Mouse (Mus musculus): Measurements from ENCODE around the gene Gm42420. TPM values are rescaled to one million over a fixed set of nuclear protein-coding genes. Genes with fewer than 3 reads are reported as not detected.

Gene Gm42420
- polyA plus RNA-seq, 1 experiment from 2014 or later, result 0.74 TPM

GRCm38 (mm10) chr6:39581087-39581784 lies 4.3 kb upstream of the Gm42420 start:
- Histone ChIP-seq H3K4me1 (no peaks in the 10 kb centered on the region), H3K36me3 (replicated peaks) (peaks cover 54% of the 10 kb centered on the region), H3K27me3 (ENCODE audit: poor library complexity, severe bottlenecking) (no peaks in the 10 kb centered on the region), H3K27ac (peak overlapping the region; percentile 20; the same call in 1 of the 2 replicates), H3K4me3 (no peak overlapping the region), H3K9me3 (no peaks in the 10 kb centered on the region)
- 83% methylated on average over 7 of the region's 7 CpGs for WGBS
- no peak for DNase-seq (ENCODE audit: extremely low spot score, low spot score)

GRCm38 (mm10) chr6:39591481-39591880 lies 5.9 kb downstream of the Gm42420 start:
- H3K36me3 ChIP-seq (replicated peaks), result peaks cover 34% of the 10 kb centered on the region
- no peaks in the 10 kb centered on the region for H3K27me3 ChIP-seq (ENCODE audit: poor library complexity, severe bottlenecking)
- WGBS, result 94% methylated on average over 4 of the region's 4 CpGs
- H3K4me3 ChIP-seq, result no peak overlapping the region
- no peak overlapping the region for H3K27ac ChIP-seq
- no peaks in the 10 kb centered on the region for H3K9me3 ChIP-seq
- H3K4me1 ChIP-seq, result peaks cover 13% of the 10 kb centered on the region
- DNase-seq (ENCODE audit: extremely low spot score, low spot score), result no peak

- peak within 1 kb of the TSS; percentile 95 for H3K27ac ChIP-seq
- peak; percentile 97 for DNase-seq (ENCODE audit: extremely low spot score, low spot score)
- under 1% methylated on average over 56 of the region's 56 CpGs for WGBS
Measured at GRCm38 (mm10) chr6:39592401-39593214, 7.1 kb downstream of the Gm42420 start, which contains the start of gene Ndufb2. Ndufb2 (plus strand) TSS chr6:39592574.

GRCm38 (mm10) chr6:39600851-39601250 lies 15.3 kb downstream of the Gm42420 start:
- peaks cover 64% of the 10 kb centered on the region for H3K36me3 ChIP-seq (replicated peaks)
- H3K9me3 ChIP-seq, result no peaks in the 10 kb centered on the region
- 96% methylated on average over 3 of the region's 3 CpGs for WGBS
- H3K27ac ChIP-seq, result no peak overlapping the region
- no peaks in the 10 kb centered on the region for H3K27me3 ChIP-seq (ENCODE audit: poor library complexity, severe bottlenecking)
- no peak for DNase-seq (ENCODE audit: extremely low spot score, low spot score)
- no peaks in the 10 kb centered on the region for H3K4me1 ChIP-seq
- H3K4me3 ChIP-seq, result no peak overlapping the region

More at GRCm38 (mm10) chr6:39592401-39593214, 7.1 kb downstream of the Gm42420 start, which contains the start of gene Ndufb2:
- no peaks in the 10 kb centered on the region for H3K27me3 ChIP-seq (ENCODE audit: poor library complexity, severe bottlenecking)
- no peaks in the 10 kb centered on the region for H3K9me3 ChIP-seq
- H3K4me1 ChIP-seq, result peaks cover 13% of the 10 kb centered on the region
- peak within 1 kb of the TSS; percentile 83 for H3K4me3 ChIP-seq
- peaks cover 35% of the 10 kb centered on the region for H3K36me3 ChIP-seq (replicated peaks)

GRCm38 (mm10) chr6:39601828-39602227 lies 16.3 kb downstream of the Gm42420 start:
- no peak overlapping the region for H3K4me3 ChIP-seq

GRCm38 (mm10) chr6:39604565-39604964 lies 19.0 kb downstream of the Gm42420 start:
- Histone ChIP-seq H3K4me1 (no peaks in the 10 kb centered on the region), H3K36me3 (replicated peaks) (peaks cover 36% of the 10 kb centered on the region), H3K27ac (no peak overlapping the region), H3K9me3 (no peaks in the 10 kb centered on the region), H3K27me3 (ENCODE audit: poor library complexity, severe bottlenecking) (no peaks in the 10 kb centered on the region), H3K4me3 (no peak overlapping the region)
- 88% methylated on average over 5 of the region's 5 CpGs for WGBS
- DNase-seq (ENCODE audit: extremely low spot score, low spot score), result no peak

More at GRCm38 (mm10) chr6:39601828-39602227, 16.3 kb downstream of the Gm42420 start:
- Histone ChIP-seq H3K4me1 (no peaks in the 10 kb centered on the region), H3K27me3 (ENCODE audit: poor library complexity, severe bottlenecking) (no peaks in the 10 kb centered on the region), H3K36me3 (replicated peaks) (peaks cover 58% of the 10 kb centered on the region), H3K27ac (no peak overlapping the region), H3K9me3 (no peaks in the 10 kb centered on the region)
- whole genome bisulfite sequencing, result 88% methylated on average over 3 of the region's 3 CpGs
- DNase-seq (ENCODE audit: extremely low spot score, low spot score), result no peak

GRCm38 (mm10) chr6:39606056-39606455 lies 20.5 kb downstream of the Gm42420 start:
- 92% methylated on average over 6 of the region's 6 CpGs for WGBS
- Histone ChIP-seq H3K9me3 (no peaks in the 10 kb centered on the region), H3K27ac (no peak overlapping the region), H3K27me3 (ENCODE audit: poor library complexity, severe bottlenecking) (no peaks in the 10 kb centered on the region), H3K4me3 (no peak overlapping the region), H3K36me3 (replicated peaks) (peaks cover 31% of the 10 kb centered on the region), H3K4me1 (no peaks in the 10 kb centered on the region)
- no peak for DNase-seq (ENCODE audit: extremely low spot score, low spot score)

- Histone ChIP-seq H3K4me3 (no peak overlapping the region), H3K9me3 (no peaks in the 10 kb centered on the region), H3K36me3 (replicated peaks) (peaks cover 34% of the 10 kb centered on the region), H3K27me3 (ENCODE audit: poor library complexity, severe bottlenecking) (no peaks in the 10 kb centered on the region), H3K4me1 (no peaks in the 10 kb centered on the region), H3K27ac (no peak overlapping the region)
- 91% methylated on average over 3 of the region's 3 CpGs for WGBS
- DNase-seq (ENCODE audit: extremely low spot score, low spot score), result no peak
Measured at GRCm38 (mm10) chr6:39606862-39607261, 21.3 kb downstream of the Gm42420 start.

GRCm38 (mm10) chr6:39607365-39607764 lies 21.8 kb downstream of the Gm42420 start:
- H3K4me3 ChIP-seq, result no peak overlapping the region
- H3K27me3 ChIP-seq (ENCODE audit: poor library complexity, severe bottlenecking), result no peaks in the 10 kb centered on the region
- H3K27ac ChIP-seq, result no peak overlapping the region
- peaks cover 34% of the 10 kb centered on the region for H3K36me3 ChIP-seq (replicated peaks)
- 82% methylated on average over 5 of the region's 5 CpGs for WGBS
- no peak for DNase-seq (ENCODE audit: extremely low spot score, low spot score)
- H3K4me1 ChIP-seq, result no peaks in the 10 kb centered on the region
- no peaks in the 10 kb centered on the region for H3K9me3 ChIP-seq

GRCm38 (mm10) chr6:39610207-39610606 lies 24.7 kb downstream of the Gm42420 start:
- peaks cover 49% of the 10 kb centered on the region for H3K36me3 ChIP-seq (replicated peaks)
- WGBS, result 83% methylated on average over 2 of the region's 2 CpGs
- no peak for DNase-seq (ENCODE audit: extremely low spot score, low spot score)
- H3K4me3 ChIP-seq, result no peak overlapping the region
- no peaks in the 10 kb centered on the region for H3K4me1 ChIP-seq
- H3K27ac ChIP-seq, result no peak overlapping the region
- no peaks in the 10 kb centered on the region for H3K9me3 ChIP-seq
- H3K27me3 ChIP-seq (ENCODE audit: poor library complexity, severe bottlenecking), result no peaks in the 10 kb centered on the region

- Histone ChIP-seq H3K27ac (no peak overlapping the region), H3K4me1 (no peaks in the 10 kb centered on the region), H3K27me3 (ENCODE audit: poor library complexity, severe bottlenecking) (no peaks in the 10 kb centered on the region), H3K36me3 (replicated peaks) (peaks cover 58% of the 10 kb centered on the region), H3K9me3 (no peaks in the 10 kb centered on the region), H3K4me3 (no peak overlapping the region)
- no peak for DNase-seq (ENCODE audit: extremely low spot score, low spot score)
- WGBS, result 94% methylated on average over 2 of the region's 2 CpGs
Measured at GRCm38 (mm10) chr6:39611296-39611695, 25.7 kb downstream of the Gm42420 start.
